Mouse (Mus musculus): ENCODE data around the gene Vtcn1.

DNA sequence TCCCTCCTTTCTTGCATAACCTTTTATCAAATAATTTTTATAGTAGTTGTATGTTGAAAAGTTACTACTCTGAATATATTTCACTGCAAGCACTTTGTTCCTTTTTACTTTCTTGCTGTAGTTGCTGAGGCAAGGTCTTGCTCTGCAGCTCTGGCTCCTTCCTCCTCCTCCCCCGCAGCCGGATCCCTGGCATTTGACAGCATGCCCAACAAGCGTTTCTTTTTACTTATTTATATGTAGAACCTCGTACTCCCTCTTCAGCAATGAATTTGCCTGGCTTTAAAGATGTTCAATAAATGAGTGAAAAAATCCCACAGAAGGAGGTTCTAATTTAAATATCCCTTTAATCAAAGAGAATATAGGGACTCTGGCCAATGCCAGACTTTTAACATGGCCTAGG, 28.7 kb upstream of the Vtcn1 start:
- TF ChIP-seq CTCF (IDR thresholded peaks at IDR 0.05) (no peak), EP300 (IDR thresholded peaks at IDR 0.05) (no peak)
